Mouse (Mus musculus): ENCODE measurements at regions not wholly inside any gene's neighbourhood (a gene's known extent, or its start where the extent isn't known, plus 50 kb on each side); places are given as distances from the start of the nearest gene placed in this dataset.
"Not testable (repeated sequence)": the region's sequence is repeated elsewhere in the genome, so short reads cannot be mapped to it uniquely, and the experiment has no call there.

DNA sequence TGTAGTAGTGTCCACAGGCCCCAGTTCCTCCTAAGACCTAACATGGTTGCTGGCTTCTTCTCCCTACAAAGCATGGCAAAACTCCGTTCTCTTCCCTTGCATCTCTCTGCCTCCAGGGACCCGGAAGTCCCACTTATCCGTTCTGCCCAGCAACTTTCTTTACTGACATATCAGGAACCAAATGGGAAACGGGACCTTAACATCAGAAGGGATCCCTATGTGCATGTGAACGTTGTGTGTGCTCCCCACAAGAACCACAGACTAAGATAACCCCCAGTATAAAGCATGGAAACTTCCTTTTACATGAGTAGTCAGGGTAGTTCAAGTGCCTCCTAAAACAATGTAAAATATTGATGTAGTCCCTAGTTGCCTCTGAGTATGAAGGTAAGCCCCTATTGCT lies 61.6 kb downstream of the Zxdb start:
- in situ Hi-C loops (cut with MboI, MseI), result no loop called here

DNA sequence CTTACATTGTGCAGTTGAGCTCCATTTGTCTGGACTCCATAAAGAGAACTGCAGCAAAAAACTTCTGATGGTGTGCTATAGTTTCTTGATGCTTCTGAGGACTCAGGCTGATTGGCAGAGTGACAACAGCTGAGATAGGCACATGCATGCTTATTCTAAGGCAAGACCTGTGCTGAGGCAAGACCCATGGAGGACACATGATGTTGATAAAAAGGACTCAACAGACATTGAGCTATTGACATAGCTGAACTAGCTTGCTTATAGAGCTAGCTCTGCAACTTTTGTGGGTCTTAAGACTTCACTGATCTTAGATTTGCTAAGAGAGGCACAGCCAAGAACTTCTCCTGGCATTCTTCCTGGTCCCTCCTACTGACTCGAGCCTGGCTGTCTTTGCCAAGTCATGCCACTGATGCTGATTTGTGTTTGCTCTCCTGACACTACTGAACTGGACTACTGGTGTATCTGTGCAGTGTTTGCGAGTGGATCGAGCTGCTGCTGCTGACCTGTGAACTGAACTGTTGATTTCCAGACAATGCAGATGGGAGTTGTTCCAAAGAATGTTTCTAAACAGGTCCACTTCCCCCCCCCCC lies 64.1 kb downstream of the Zxdb start:
- in situ Hi-C loops (cut with MboI, MseI), result no loop called here

DNA sequence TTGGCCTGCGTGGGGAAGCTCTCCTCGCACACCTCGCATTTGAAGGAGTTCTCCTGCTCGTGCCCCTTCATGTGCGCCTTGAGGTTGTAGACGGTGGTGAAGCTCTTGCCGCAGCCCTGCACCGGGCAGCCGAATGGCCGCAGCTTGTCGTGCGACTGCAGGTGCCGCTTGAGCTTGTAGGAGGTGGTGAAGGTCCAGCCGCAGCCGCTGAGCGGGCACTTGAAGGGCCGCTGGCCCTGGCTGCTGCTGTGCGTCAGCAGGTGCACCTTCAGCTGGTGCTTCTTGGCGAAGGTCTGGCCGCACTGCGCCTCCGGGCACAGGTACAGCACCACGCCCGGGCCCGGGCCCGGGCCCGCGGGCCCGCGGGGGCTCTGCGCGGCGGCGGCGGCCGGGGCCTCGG lies 72.5 kb downstream of the Zxdb start:
- in situ Hi-C loops (cut with MboI, MseI), result not testable (repeated sequence)

DNA sequence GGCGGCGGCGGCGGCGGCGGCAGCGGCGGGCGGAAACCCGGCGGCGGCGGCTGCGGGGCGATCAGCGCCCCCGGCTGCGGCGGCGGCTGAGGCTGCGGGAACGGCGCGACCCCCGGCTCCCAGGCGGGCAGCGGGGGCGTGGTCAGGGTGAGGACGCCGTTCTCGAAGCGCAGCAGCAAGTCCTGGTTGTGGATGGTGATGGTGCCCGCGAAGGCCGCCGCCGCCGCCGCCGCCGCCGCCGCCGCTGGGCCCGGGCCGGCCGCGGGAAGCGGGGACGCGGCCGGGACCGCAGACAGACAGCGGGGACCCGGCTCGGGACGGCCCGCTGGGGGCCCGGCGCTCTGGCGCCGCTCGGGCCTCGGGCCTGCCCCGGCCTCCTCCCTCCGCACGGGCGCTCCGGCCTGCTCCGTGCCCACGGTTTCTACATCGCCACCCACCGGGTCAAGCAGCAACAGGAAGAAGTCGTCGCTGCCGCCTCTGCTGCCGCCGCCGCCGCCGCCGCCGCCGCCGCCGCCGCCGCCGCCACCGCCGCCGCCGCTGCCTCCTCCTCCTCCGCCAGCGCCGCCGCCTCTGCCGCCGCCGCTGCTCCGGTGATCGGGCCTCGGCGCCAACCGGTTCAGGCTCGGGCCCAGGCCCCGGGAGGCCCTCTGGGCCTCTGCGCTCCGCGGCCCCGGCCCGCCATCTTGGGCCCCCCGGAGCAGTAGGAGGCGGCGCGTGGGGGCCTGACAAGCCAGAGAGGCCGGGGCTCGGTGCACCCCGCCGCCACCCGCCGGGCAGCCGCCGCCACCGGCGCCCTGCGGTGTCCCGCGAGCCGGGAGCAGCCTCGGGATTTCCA lies 73.2 kb downstream of the Zxdb start:
- in situ Hi-C loops (cut with MboI, MseI), result not testable (repeated sequence)

DNA sequence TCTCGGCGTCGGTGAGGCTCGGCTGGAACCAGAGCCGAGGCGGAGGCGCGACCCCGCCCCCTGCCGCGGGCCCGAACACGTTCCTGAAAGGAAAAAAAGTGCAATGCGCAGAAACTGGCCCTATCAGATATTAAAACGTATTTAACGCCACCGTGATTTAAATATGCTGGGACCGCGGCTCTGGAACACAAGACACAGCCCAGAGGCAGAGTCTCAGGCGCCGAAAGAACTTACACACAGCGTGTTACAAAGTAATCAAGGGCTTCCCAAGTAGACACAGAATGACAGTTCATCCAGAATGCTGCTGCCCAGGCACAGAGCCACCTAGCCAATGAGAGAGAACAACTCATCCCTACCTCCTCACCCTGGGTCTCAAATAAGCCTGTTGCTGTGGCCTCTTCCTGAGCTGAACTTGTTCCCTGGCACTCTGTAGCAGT lies 73.8 kb downstream of the Zxdb start:
- in situ Hi-C loops (cut with MboI, MseI), result not testable (repeated sequence)

DNA sequence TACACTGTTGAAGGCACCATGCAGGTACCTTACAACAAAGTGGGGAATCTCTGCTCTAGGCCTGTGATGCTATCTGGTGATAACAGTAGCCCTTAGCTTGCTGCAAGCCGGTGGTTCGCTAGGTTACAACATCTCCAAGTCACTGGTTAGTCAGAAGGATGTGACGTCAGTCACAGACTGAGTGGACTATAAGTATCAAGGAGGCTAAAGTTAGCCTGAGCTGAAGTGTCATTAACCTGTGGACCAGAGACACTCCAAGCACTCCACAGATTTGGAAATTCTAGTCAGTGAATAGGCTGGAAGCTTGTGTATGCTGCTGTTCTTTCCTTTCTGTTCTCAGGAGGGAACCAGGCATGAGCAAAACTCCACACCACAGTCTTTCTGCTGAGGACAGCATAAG lies 88.4 kb downstream of the Zxdb start:
- in situ Hi-C loops (cut with MboI, MseI), result not testable (repeated sequence)

DNA sequence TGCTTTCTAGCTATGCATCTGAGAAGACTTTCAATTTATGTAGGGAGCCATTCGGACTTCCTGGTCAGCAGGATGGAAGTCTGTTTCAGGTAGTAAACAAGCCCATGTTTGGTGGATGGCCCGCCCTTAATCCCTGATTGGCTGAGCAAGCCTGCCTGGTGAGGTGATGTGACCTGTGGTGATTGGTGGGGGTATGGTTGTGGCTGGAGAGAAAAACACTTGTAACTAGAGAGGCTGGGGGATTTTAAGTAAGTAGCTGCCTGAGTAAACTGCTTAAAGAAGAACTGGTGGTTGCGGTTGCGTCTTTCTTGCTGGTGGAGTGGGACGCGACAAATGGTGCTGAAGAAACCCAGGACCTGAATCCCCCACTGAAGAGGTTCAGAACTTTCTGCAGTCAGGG lies 103.2 kb downstream of the Zxdb start:
- in situ Hi-C loops (cut with MboI, MseI), result loop anchor here (5.0 kb wide), 1 partner anchor 120 kb away; no protein-coding TSS in a partner anchor

DNA sequence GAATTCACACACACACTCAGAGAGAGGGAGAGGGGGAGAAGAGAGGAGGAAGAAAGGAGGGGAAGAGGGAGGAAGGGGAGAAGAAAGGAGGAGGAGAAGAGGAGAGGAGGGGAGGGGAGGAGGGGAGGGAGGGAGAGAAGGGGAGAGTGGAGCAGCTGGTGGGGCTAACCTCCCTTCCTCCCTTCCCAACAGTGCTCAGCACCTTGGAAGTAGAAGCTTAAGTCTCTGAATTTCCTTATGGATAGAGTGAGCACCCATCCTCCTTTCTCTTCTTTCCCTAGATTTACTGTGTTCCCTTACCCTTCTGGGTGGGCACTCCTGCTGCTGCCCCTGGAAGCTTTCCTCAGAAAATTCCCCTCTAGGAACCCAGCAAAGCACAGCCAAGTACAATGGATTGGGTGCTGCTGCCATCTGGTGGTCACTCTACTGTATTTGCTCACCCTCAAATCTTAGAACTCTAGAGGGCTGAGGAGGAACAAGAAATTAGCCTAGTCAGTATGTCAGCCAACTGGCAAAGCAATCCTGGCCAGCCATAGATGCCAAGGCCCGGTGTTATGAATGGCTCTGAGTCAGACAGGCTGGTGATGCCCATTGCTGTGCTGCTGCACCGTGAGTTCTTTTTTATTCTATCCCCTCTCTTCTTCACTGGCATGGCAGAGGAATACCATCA lies 119.9 kb downstream of the Zxdb start:
- in situ Hi-C loops (cut with MboI, MseI), result not testable (repeated sequence)

DNA sequence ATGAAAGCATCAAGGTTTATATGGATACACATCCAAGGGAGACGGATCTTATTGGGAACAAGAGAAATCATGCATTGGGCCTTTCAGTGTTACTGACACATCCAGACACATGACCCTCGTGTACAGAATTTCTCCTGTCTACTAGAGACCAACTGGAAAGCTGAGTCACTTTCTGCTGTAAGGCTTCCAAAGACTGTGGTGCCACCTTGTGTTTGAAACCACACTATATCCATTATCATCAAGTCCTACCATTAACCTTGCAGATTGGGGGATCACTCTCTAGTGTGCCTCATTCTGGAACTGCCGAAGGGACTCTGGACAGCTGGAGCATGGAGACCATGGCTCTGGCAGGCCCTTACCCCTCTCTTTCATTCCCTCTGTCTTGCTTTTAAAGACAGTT lies 125.2 kb downstream of the Zxdb start:
- in situ Hi-C loops (cut with MboI, MseI), result not testable (repeated sequence)

DNA sequence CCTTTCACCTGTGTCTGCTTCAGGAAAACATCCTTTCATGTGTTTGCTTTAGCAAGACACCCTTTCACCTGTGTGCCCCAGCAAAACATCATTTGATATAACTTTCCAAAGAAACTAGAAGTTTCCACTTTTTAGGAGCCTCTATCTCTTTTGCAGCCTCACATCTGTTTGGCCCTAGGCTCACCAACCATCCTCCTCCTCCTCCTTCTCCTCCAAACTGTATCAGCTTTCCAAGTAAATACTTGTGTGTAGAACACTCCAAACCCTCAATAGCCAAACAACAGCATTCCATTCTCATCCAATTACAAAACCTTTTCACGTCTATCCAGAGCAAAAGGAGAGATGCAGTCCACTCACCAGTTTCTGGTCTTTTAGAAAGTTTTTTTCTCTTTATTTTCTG lies 133.1 kb downstream of the Zxdb start:
- in situ Hi-C loops (cut with MboI, MseI), result loop anchor here (5.0 to 25.0 kb wide), 3 partner anchors 45 to 505 kb away; no protein-coding TSS in a partner anchor

DNA sequence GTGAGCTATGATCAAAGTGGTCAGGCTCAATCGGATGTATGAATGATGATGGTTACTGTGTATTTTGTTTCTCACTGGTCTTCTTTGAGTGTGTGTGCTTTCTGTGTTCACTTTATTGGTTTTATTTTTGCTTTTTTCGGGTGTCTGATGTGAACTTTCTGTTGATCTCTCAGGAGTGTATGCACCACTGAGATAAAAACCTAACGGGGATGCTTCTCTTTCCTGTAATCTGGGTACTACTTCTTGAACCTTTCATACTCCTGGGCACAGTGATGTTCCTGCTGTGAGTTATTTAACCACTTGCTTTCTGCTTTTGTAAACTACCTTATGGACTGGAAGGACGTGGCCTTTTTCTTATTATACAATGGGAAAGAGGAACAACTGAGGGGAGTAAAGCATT lies 133.6 kb downstream of the Zxdb start:
- in situ Hi-C loops (cut with MboI, MseI), result loop anchor here (5.0 to 25.0 kb wide), 3 partner anchors 44 to 504 kb away; no protein-coding TSS in a partner anchor

DNA sequence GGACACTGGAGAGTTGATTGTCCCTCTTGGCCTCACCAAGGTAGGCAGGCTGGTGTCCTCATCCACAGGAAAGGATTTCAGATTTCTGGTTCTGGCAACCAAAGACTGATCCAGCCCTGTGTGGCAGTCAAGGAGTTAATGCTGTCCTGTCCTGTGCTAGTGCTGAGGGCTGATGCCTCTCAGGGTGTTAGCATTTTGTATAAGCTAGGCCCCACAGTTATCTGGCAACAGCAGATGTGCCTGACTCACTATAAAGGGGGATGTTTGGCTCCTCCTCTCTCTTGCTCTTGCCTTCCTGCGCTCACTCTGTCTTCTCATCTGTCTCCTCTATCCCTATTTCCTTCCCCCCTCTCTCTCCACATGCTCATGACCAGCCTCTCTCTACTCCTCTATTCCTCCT lies 138.8 kb downstream of the Zxdb start:
- in situ Hi-C loops (cut with MboI, MseI), result loop anchor here in 1 of 2 experiments (5.0 to 25.0 kb wide), 3 partner anchors 109 to 499 kb away; no protein-coding TSS in a partner anchor

DNA sequence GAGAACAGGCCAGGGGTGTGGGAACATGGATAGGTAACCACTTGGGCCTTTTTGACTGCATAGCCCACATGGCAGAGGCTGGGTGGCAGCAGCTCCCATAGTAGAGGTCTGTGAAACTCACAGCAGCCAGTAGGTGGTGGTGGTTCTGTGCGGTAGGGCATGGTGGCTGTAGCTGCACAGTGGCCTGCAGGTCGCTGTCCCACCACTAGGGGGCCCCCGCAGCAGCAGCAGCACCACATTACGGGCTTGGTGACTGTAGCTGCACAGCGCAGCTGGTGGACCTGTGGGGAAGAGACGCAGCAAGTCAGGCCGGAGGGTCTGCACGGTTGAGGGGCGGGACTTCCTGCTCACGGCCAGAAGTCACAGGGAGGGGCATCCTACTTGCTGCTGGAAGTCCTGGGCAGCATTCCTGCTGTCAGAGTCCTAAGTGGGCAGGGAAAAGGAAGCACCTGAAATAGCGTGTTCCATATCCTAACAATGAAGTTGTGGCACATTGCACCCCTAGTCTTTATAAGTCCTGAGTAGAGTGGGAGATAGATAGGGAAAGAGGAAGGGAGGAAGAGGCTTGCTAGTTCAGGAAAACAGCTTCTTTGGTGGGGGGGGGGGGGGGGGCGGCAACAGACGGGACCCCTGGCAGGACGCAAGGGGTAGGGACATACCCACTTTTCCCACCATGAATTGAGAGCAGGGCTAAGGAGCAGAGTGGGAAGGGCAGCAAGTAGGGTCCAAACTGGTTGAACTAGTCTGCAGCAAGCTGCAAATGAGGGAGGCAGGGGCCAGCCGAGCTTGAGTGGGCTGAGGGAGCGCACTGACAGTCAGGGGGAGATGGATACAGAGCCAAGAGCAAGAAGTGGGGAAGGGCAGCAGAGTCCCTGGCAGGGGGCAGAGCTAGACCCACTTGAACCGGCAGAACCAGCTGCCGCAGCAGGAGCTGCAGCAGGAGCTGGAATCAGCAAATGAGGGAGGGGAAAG lies 141.4 kb downstream of the Zxdb start:
- in situ Hi-C loops (cut with MboI, MseI), result loop anchor here in 1 of 2 experiments (25.0 kb wide), 1 partner anchor 496 kb away; no protein-coding TSS in a partner anchor

DNA sequence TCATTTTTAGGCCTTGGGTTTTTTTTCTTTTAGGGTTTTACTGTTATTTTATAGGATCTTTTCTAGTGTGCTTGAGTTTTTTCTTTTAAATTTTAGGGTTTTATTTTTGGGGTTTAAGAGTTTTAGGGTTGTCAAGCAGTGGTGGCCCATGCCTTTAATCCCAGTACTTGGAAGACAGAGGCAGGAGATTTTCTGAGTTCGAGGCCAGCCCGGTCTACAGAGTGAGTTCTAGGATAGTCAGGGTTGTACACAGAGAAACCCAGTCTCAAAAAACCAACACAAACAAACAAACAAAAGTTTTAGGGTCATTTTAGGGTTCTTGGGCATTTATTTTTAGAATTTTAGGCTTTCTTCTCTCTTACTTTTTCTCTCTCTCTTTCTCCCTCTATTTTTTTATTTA lies 142.9 kb downstream of the Spin4 start:
- in situ Hi-C loops (cut with MboI, MseI), result loop anchor here in 1 of 2 experiments (25.0 kb wide), 2 partner anchors 779 to 1046 kb away; partner anchors contain the start of genes Pdk3 and Zc4h2
